ENCODE assay signal across 10 mouse cellular contexts in the genomic region with DNA sequence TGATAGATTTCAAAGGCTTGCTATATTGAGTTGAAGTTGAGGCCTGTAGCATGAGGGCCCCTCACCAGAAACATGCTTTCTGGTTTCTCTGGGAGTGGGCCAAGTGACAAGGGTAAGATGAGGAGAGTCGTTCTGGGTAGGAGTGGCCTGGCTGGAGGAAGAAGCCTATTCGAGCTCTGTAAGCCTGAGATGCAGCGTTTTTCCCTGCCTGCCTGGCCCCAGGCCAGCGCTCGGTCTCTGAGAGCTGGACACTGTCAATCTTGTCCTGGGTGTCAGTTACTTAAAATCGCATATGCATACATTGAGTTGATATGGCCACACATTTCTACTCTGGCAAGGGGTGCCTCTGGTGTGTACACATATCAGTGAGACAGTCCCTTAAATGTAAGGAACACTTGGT. TPM values are rescaled to one million over a fixed set of nuclear protein-coding genes. Genes with fewer than 3 reads are reported as not detected.
DNase-seq lines count a peak whose midpoint lies in the region; ATAC-seq lines count a peak whose summit lies in the region.
"Had no signal": no experiment of that assay in that cellular context is flagged by ENCODE, and none has a peak within 500 bp of the region (broad histone marks: within the 10 kb centered on the region; RNA-seq: fewer than 3 reads in every experiment).

No protein-coding gene starts in this region.

- no peaks in the 10 kb centered on the region for H3K27me3 ChIP-seq in heart, embryonic 14.5 days (ENCODE audit: control insufficient read depth, insufficient read depth, low read length)

- ATAC-seq in heart, embryonic 14.5 days (ENCODE audit: insufficient number of reproducible peaks, insufficient read depth, low FRiP score, low read depth): peak; percentile 68
- ATAC-seq in erythroid progenitor cell, adult 5-6 weeks (replicated peaks; ENCODE audit: low FRiP score, poor library complexity, severe bottlenecking): no peak

- H3K4me3 ChIP-seq in heart, embryonic 14.5 days (ENCODE audit: control insufficient read depth in 1 of 2, insufficient read depth in 1 of 2, low read depth in 1 of 2, low read length in 2 of 2): no peak overlapping the region

- intact Hi-C loops in left cerebral cortex, postnatal 4 days (cut with DNase I): no loop called here

- peak overlapping the region; percentile 5; the same call in 1 of the 2 replicates for H3K9ac ChIP-seq in heart, embryonic 14.5 days (ENCODE audit: low read length)

- WGBS in heart, embryonic 14.5 days: 7% methylated on average over 6 of the region's 6 CpGs

- no peaks in the 10 kb centered on the region for H3K36me3 ChIP-seq in heart, embryonic 14.5 days (ENCODE audit: control insufficient read depth, insufficient read depth, low read length)

- H3K27ac ChIP-seq in heart, embryonic 14.5 days (replicated peaks in 1 of 2; ENCODE audit: control insufficient read depth in 1 of 2, insufficient read depth in 1 of 2, low read depth in 2 of 2, low read length in 2 of 2): peak overlapping the region; percentile 74 to 84

- peaks cover 9 to 15% of the 10 kb centered on the region in 2 experiments for H3K4me1 ChIP-seq in heart, embryonic 14.5 days (ENCODE audit: control insufficient read depth in 2 of 2, insufficient read depth in 2 of 2, low read length in 2 of 2)

- no peaks in the 10 kb centered on the region for H3K9me3 ChIP-seq in heart, embryonic 14.5 days (ENCODE audit: control insufficient read depth, low read length)

- DNase-seq in left cerebral cortex, postnatal 4 days: peak; percentile 27
- DNase-seq in left cerebral cortex, adult 11 months (ENCODE audit: low spot score): no peak
- DNase-seq in cerebellum, postnatal 25 days: peak; percentile 37 to 58
- peak; percentile 30 for DNase-seq in lung, postnatal 14 days
- DNase-seq in thymus, postnatal 0 days (ENCODE audit: low spot score): no peak
- DNase-seq in retina, embryonic 14.5 days (ENCODE audit: low spot score): no peak

- H3K4me2 ChIP-seq in heart, embryonic 14.5 days (ENCODE audit: low read length): peak overlapping the region; percentile 47

RNA-seq across cellular contexts. Expression of gene Sema5a, which starts 43.9 kb away (rescaled TPM):
- 10 to 100 TPM; 21.2 to 26.5 TPM for total RNA-seq in left cerebral cortex, postnatal 4 days (2021)
- polyA plus RNA-seq in heart, embryonic 14.5 days (2014; fragmentation: Nextera tagmentation; extraction: Ambion mirVana): 8.4 and 10.0 TPM in 2 replicates
- 0.57 and 0.65 TPM in 2 replicates for polyA plus RNA-seq in thymus, postnatal 0 days (2015; fragmentation: Nextera tagmentation; extraction: Ambion mirVana)
- total RNA-seq in erythroid progenitor cell, adult 5-6 weeks (2015; ENCODE audit: low replicate concordance): not detected in 2 replicates
- total RNA-seq in erythroid progenitor cell, adult 5-6 weeks (2017; ENCODE audit: low replicate concordance): not detected in 2 replicates
- total RNA-seq: megakaryocyte-erythroid progenitor cell, adult 5-6 weeks; MEL had no signal

Comparison
In these comparisons a context has a peak if more than half of its experiments do, and no peak if none do; other contexts are left out.
1. DNase-seq: peak in left cerebral cortex, postnatal 4 days (single experiment), cerebellum, postnatal 25 days (2 of 2) and lung, postnatal 14 days (single experiment); none in left cerebral cortex, adult 11 months (single experiment), thymus, postnatal 0 days (single experiment) and retina, embryonic 14.5 days (single experiment).
2. RNA of gene Sema5a, which starts 43.9 kb away (total RNA-seq): 21.2 to 26.5 TPM in left cerebral cortex, postnatal 4 days; not detected in erythroid progenitor cell, adult 5-6 weeks; every median in the first group is over 10 times any median in the second.